Mouse (Mus musculus) lung, postnatal 14 days (tissue): ENCODE measurements around the gene Odf3l2.

ENCODE experiments used
- DNase-seq: peaks from one replicate; pipeline ENCODE4 v3.0.0; 2021

Gene Odf3l2

DNA sequence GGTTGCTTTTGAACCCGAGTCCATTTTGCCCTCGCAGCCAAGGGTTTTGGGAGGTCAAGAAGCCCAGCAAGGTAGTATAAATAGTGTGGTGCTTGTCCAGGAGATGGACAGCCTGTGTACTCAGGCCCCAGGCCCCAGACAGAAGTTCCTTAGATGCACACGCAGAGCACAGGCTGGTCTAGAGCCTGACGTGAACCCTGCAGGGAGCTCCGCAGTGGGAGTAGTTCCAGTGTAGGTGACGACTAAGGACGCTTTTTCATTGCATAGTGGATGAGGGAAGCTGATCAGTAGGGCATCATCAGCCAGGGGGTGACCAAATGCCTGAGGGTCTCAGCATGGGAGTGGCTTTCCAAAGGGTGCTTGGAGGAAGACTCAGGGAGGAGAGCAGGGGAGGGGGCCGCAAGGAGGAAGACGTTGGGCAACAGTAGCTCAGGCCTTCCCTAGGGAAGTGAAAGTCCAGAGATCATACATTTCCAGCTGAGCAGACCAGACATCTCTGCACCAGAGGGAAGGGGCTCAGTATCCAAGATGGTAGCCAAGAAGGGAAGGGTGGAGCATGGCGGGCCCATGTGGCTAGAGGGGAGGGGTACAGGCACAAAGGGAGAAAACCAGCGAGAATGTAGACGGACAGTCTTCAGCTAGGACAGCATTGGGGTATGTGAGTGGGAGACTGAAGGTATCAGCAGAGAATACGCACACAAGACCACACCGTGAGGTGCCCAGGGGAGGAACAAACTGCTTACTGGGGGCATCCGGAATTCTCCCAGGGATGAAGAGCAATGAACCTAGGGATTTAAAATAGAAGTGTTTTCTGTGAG is 24.7 kb upstream of the Odf3l2 start:
- DNase-seq: no peak

DNA sequence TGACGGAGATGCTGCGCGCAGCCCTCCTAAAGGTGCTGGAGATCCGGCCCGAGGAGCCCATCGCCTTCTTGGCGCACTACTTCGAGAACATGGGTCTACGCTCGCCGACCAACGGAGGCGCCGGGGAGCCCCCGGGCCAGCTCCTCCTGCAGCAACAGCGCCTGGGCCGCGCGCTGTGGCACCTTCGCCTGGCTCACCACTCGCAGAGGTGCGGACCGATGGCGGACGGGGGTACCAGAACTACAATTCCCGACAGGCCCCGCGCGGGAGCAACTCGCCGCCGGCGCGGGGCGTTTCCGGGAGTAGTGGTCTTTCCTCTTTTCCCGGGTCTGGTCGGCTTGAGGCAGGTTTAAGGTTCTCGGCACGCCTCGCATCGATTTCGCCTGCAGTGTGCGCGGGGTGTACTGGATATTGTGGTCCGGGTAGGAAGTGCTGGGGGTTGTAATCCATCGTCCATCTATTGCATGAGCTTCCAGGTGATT is 24.1 kb upstream of the Odf3l2 start:
- peak; percentile 71 for DNase-seq

DNA sequence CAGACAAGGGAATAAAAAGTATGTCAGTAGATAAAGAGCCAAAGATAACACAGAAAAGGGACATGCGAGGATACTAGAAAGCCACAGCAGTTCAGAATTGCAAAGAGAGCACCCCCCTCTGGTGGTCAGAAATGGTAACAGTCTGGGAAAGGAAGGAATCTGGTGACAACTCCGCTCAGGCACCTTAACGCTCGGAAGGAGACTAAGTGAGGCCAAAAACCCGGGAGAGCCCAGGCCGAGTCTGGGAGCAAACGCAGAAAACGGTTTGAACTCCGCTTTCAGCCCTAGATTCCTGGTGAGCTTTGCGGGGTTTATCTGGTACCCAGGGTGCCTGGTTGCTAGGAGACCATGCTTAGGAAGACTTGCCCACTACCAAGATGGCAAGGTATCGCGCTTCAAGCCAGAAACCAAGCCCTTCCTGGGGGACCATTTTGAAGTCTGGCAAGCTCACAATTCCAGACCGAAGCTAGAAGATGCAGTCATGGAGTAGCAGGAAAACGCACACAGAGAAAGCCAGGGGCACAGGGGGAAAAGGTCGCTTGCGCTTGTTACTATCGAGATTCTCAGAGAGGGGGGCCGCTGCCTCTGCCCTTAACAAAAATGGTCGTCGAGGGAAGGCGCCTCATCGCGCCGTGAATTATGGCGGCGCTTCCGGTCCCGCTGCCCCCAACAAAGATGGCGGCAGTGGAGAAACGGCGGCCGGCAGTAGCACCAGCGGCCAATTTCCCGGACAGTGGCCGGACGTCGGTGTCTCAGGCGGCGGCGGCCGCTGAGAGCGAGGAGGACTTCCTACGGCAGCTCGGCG is 23.4 kb upstream of the Odf3l2 start, which contains the start of gene Tpgs1:
Gene Tpgs1, plus strand, starts transcription at position 599 of the 805 bp plus-strand sequence.
- DNase-seq: peak; percentile 89

DNA sequence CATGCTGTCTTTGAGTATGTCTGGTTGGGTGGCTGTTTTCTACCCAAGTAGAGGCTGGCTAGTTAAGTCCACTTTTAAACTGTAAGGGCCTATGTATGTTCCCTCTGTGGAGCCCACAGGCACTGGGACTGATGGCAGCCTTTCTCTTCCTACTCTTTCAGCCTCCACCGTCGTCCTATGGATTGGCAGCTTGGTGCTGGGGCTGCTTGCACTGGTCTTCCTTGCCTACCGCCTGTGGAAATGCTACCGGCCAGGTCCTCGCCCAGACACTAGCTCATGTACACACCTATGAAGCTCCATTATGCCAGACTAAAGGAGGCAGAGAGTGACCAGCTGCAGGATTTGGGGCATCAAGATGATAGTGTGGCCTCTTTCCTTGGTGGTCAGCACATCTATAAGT is 22.5 kb upstream of the Odf3l2 start:
- DNase-seq: no peak

DNA sequence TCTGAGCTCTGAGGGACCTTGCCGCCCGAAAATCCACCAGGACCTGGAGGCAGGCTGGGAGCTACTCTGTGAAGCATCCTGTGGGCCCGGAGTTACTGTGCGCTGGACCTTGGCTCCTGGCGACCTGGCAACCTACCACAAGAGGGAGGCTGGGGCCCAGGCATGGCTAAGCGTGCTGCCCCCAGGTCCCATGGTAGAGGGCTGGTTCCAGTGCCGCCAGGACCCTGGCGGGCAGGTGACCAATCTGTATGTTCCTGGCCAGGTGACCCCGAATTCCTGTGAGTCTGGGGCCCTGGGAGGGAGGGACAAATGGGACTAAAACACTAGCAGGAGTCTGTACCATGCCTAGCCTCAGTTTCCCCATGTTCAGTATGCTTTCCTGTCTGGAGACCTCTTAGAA is 21.0 kb upstream of the Odf3l2 start:
- DNase-seq: no peak

DNA sequence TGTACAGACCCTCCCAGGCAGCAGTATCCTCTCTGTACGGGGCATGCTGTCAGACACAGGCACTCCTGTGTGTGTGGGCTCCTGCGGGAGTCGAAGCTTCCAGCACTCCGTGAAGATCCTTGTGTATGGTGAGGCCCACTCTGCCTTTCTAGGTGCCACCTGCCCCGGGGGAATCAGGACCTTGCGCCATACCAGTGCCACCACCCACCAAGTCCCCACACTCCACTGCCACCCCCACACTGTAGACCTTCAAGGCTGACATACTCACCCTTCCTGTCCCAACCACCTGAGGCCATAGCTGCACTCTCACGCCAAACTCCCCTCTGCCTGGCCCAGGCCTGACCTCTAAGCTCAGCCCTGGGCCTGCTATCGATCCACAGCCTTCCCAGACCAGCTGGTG is 19.5 kb upstream of the Odf3l2 start:
- DNase-seq: no peak

DNA sequence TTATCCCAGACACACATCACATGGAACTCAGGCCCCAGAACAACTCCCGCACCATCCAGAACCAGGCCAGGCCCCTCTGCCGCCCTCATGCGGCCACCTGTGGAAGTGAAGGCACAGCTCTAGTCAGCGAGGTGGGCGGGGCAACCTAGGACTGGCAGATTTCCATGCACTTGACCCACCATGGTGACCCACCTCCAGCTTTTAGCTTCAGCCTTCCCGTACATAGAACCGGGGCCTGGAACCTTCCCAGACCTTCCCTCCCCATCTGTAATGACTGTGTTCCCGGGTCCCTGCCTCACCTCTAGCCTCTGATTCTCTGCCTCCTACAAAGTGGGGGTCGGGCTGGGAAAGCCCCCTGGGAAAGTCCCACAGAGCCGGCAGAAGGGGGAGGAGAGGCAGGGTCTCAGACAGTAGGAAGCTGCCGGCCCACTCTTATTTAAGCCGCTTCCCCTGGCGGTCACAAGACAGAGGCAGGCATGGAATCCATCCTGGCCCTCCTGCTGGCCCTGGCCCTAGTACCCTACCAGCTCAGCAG is 18.7 kb upstream of the Odf3l2 start, which contains the start of gene Madcam1:
Gene Madcam1, plus strand, starts transcription at position 429 of the 535 bp plus-strand sequence.
- DNase-seq: peak; percentile 68

DNA sequence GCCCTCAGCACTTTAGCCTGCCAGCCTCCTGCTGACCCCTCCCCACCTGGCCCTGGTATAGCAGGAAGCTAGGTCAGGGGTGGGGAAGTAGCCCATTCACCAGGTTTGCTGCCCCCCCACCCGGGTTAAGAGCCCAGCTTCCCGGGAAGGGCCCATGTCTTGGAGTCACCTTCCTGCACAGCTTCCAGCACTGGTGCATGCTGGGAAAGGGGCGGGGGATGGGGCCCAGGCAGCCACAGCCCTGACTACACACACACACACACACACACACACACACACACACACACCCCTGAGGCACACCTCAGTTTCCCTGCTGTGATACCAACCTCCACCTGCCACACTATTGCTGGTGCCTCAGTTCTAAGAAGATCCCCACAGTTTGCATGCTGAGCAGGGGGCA is 16.3 kb upstream of the Odf3l2 start:
- DNase-seq: no peak

DNA sequence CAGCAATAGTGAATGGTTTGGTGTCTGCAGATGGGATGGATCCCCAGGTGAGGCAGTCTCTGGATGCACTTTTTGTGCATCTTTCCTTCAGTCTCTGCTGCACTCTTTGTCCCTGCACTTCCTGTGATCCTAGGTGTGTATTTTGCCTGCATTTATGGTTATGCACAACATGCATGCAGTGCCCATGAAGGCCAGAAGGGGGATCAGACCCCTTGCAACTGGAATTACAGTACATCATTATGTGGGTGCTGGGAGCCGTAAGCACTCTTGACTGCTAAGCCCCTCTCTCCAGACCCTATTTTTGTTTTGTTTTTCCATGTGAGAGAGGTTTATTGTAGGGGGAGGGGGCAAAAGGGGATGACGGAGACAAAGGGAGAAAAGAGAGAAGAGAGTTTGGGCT is 14.8 kb upstream of the Odf3l2 start:
- DNase-seq: no peak

DNA sequence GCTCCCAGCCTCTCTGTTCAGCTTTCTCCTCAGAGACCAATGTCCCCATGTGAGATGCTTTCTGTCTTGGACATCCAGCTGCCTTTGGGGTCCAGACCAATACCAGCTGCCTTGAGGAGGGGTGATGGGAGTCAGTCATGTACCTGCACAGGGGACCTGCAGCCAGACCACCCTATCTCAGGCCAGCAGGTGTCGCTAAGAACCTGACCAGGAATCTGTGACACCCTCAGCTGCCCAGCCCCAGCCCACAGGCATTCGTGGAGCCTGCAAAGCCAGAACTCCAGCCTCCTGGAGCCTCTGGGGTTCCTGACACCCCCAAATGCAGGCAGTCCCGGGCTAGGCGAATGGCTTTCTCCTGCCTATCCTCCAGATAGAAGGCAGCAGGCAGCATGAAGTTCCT is 13.3 kb upstream of the Odf3l2 start:
- DNase-seq: peak; percentile 25

DNA sequence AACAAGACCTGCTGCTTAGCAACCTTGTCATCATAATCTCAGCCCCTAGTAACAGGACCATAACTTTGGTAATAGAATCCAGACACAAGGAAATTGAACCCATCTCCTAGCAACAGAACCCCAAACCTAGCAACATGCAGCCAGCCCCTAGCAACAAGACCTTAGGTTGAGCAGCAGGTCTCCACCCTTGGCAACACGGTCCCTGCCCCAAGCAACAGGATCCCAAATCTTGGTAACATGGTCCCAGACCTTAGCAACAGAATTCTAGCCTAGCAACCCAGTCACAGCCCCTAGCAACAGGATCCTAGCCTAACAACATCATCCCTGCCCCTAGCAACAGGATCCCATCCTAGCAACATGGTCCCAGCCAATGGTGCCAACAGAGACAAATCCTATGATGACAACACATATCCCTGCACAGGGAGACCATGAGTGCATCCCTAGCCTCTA is 9.4 kb upstream of the Odf3l2 start:
- DNase-seq: no peak

DNA sequence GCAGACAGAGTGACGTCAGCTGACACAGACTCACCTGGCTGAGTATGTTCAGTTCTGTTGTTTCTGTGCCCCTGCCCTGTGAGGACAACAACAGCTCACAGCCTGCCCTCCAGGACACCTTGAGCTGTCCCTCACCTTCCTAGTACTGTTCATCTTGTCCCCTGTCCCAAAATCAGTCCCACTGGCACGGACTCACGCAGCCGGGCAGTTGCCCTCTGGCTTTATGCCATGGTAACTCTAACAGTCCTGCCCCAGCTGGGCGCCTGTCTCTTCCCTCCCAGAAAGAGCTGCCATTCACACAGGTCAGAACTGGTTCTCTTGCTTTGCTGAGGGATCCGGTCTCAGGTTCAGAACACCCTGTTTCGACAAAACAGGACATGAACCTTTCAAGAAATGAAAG is 7.3 kb upstream of the Odf3l2 start:
- no peak for DNase-seq

DNA sequence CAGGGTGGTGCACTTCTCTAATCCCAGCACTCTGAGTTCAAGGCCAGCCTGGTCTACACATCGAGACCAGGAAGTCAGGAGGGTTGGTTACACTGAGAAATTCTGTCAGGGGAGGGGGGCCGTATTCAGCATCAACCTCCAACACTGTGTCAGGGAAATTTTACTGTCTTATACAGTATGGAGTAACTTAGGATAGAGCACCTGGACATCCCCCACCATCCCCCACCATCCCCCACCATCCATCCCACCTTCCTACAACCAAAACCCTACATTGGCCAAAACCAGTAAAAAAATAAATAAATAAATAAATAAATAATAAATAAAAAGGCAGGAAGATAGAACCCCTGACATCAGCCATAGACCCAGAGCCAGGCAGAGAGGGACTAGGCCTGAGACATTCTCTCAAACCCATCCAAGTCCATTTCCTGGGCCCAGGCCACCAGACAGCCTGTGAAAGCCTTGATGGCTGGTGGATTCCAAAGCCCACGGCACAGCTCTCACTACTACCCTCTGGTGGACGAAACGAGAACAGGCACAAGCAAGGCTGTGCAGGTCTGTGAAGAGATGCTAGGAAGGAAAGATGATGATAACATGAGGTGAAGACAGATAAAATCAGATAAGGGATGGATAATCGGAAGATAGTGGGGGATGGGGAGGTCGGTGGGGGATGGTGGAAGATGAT is 3.7 kb upstream of the Odf3l2 start:
- peak; percentile 79 for DNase-seq

DNA sequence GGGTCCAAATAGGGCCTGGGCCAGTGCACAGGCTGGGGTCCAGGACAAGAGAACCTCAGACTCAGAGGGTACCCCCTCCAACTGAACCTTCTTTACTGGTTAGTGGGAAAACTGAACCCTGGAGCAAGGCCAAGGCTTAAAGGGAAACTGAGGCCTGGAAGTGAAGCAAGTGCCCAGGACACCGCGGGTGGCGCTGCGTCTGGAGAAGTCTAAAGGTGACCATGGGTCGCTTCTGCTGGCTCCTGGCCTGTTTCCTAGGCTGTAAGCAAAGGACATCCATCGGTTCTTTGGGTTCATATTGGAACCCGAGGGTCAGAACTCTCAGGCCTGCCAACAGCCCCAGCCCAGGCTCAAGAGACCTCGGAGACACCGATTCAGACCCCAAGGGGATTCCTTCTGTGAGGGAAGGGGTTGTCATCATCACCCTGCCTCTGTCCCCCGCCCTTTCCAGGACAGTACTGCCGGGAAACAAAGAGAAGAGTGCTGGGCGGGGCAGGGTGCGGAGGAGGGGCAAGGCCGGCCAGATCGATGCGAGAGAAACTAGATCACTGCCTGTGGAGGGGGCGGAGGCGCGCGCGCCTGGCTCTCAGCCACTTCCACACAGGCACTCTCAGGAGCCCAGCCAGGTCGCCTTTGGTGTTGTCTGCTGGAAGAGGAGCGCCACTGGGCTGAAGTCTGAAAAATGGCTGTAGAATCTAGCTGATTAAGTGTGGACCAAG is 6.9 kb downstream of the Odf3l2 start:
- peak; percentile 20 for DNase-seq

DNA sequence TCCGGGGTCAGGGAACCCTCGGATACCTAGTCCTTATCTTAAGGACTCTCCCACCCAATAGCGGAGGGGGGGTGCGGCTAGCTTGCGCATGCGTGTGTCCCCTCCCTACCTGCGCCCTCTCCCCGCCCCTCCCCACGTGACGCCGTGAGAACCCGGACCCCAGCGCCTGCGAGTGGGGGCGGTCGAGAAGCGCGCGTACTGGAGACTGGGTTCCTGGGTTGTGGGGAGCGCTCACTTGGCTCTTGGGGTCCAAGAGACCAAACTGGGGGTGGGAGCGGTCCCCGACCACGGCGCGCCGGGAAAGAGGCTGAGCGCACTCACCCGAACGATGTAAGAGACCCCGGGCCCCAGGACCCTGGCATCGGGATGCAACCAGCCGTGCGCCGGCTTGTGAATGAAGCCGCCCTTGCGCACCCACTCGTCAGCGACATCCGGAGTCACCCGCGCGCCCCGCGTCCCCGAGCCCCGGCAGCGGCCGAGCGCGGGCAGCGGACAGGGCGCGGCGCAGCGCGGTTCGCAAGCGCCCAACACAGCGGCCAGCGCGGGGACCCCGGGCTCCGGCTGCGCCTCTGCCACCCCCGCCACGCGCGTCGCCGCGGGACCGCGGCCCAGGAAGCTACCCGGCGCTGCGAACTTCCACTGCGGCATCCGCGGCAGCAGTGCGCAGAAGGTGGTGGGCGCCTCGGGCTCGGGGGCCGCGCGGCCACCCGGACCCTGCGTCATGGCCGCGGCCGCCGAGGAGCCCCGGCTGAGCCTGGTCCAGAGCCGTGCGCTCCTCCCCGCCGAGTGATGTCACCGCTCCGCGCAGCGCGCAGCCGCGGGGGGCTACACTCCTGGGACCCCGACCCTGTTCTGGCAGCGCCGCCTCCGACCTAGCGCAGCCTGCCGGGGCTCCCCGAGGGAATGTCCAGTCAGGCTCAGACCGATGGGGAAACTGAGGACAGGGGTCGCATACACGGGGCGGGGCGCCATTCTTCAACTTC is 8.1 kb downstream of the Odf3l2 start, which contains the start of gene Shc2:
Gene Shc2, minus strand, starts transcription at position 791 of the 983 bp plus-strand sequence.
- peak; percentile 14 for DNase-seq

DNA sequence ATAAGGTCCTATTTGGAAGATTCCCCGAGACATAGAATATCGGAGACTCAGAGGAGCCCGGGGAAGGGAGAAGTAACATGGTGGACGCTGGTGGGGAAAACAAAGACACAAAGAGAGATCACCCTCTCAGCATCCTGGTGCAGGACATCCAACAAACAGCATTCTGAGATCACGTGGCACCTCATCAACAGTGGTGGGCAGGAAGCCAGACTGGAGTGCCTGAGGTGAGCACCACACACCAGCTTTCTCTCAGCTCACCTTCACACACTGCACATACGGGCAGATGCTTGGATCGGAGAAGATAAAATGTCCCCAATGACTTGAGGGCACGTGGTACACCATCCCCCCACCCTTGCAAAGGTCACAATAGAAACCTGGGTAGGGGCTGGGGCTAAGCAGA is 9.3 kb downstream of the Odf3l2 start:
- DNase-seq: no peak

DNA sequence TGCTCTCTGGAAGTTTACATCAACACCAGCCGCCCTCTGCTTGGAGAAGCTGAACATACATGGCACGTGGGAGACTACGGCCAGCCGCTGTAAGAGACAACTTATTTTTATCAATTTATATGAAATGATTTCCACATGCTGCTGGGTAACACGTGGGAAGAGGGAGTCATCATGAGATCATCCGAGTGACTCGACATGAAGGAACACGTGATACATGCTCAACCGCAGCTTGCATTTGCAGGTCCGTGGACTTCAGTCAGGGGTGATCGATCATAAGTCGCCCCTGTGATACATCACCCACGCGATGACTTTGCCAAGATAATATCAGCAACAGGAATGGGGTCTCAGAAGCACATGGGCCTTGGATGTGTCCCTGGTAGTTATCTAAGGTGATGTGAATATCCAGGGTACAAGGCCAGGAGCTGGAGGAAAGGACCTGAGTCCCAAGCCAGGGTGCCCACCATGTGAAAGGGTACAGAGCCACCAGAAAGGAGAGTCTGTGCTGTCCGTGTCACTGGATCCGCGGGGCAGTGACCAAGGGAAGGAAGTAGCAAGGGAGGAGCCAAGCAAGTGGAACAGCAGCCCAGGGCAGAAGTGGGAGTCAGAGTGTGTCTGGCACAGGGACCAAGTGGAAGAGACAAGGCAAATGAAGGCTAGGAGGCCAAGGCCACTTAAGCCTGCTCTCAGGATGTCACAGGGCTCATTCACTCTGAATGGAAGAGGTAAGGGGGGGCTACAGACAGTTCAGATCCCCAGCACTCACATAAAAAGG is 12.3 kb downstream of the Odf3l2 start:
- DNase-seq: no peak

DNA sequence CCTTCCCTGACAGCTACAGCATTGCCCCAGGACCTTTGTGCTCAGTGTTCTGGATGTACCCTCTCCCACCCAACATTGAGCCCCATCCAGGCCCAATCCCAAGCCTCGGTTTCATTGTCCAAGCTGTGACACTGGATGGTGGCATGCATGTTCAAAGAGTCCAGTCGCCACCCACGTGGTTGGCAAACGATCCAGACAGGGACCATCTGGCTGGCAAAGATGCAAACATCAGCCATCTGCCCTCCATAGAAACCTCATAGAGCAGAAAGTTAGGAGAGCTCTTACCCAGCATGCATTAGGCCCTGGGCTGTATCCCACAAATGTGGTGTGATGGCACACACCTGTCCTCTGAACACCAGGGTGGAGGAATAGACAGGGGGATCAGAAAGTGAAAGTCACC is 14.1 kb downstream of the Odf3l2 start:
- DNase-seq: no peak

DNA sequence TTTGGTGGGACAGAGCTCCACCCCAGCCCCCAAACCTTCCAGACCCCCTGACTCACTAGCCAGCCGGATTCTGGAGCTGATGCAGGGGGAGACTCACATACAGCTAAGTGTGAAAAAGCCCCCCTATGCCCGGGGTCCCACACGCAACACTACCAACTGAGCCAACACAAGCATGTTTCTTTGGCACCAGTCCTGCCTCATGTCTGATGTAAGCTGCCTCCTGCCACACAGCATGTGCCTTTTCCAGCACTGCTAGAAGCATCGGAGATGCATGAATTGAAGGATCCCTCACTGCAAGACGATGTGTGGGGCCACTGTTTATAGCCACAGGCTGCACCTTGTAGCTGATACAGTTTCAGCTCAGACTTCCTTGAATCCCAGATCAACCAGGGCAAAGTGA is 17.2 kb downstream of the Odf3l2 start:
- DNase-seq: no peak

DNA sequence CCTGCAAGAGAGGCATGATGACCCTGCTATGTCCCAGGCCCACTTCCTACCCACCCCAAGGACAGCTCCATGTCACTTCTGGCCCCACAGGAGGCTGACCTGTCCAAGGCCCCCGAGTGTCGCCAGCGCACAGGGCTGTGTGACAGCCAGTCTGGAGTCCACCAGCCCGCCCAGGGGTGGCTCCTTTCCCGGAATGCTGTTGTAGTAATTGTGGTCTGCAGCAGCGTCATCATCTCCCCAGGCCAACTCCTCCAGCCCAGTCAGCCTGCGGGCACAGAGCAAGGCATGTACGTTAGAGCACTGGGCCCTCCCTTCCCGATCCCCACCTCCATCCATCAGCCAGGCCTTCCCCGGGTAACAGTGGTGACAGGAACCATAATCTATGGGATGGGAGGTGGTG is 19.4 kb downstream of the Odf3l2 start:
- no peak for DNase-seq
